ENCODE assay signal across 8 mouse cellular contexts in genomic region chr10:104455549-104456351, GRCm38 (mm10).
A peak's percentile ranks its signal among the peaks of the same experiment; 100 is the strongest.
DNase-seq lines count a peak whose midpoint lies in the region; ATAC-seq and TF ChIP-seq lines count a peak whose summit lies in the region.

No protein-coding gene starts in this region.

- H3K36me3 ChIP-seq in kidney, postnatal 0 days (ENCODE audit: insufficient read depth, low read length): no peaks in the 10 kb centered on the region
- no peaks in the 10 kb centered on the region for H3K36me3 ChIP-seq in hindbrain, embryonic 10.5 days
- no peaks in the 10 kb centered on the region for H3K36me3 ChIP-seq in neural tube, embryonic 13.5 days

- no peaks in the 10 kb centered on the region for H3K4me1 ChIP-seq in cerebellum, adult 2 months (ENCODE audit: control insufficient read depth, insufficient read depth, low read length)
- no peaks in the 10 kb centered on the region for H3K4me1 ChIP-seq in kidney, postnatal 0 days (replicated peaks; ENCODE audit: insufficient read depth, low read length)
- 0 out of 2 replicates have a peak, but pooled peaks cover 7% of the 10 kb centered on the region for H3K4me1 ChIP-seq in hindbrain, embryonic 10.5 days (replicated peaks)
- peaks cover 7% of the 10 kb centered on the region for H3K4me1 ChIP-seq in neural tube, embryonic 13.5 days (replicated peaks)

- H3K4me2 ChIP-seq in kidney, postnatal 0 days (ENCODE audit: low read length): peak overlapping the region; percentile 61
- peak overlapping the region; percentile 56 for H3K4me2 ChIP-seq in neural tube, embryonic 13.5 days

- TF ChIP-seq POLR2A in cerebellum, adult 2 months (IDR thresholded peaks at IDR 0.05; ENCODE audit: borderline replicate concordance, insufficient read depth, low read length): no peak

- 0 out of 2 replicates have a peak overlapping the region, but pooled peaks have one; percentile 31 for H3K9ac ChIP-seq in kidney, postnatal 0 days (ENCODE audit: low read depth, low read length)
- H3K9ac ChIP-seq in neural tube, embryonic 13.5 days: peak overlapping the region; percentile 62

- DNase-seq in cerebellum, adult 2 months: no peak
- DNase-seq in cerebellum, postnatal 4 days (ENCODE audit: low spot score in 2 of 2): no peak
- peak; percentile 41 for DNase-seq in kidney, postnatal 0 days (ENCODE audit: low spot score)
- no peak for DNase-seq in kidney, postnatal 10 days
- no peak for DNase-seq in hindbrain, embryonic 10.5 days (ENCODE audit: low spot score)
- DNase-seq in MN1 (ENCODE audit: low spot score): no peak
- no peak for DNase-seq in thymus, postnatal 14 days

- no peaks in the 10 kb centered on the region for H3K27me3 ChIP-seq in cerebellum, adult 2 months (ENCODE audit: control insufficient read depth, insufficient read depth, low read length)
- H3K27me3 ChIP-seq in kidney, postnatal 0 days (ENCODE audit: insufficient read depth, low read length): no peaks in the 10 kb centered on the region
- no peaks in the 10 kb centered on the region for H3K27me3 ChIP-seq in hindbrain, embryonic 10.5 days (ENCODE audit: insufficient read depth, poor library complexity, severe bottlenecking)
- H3K27me3 ChIP-seq in neural tube, embryonic 13.5 days: no peaks in the 10 kb centered on the region

- H3K27ac ChIP-seq in cerebellum, adult 2 months (ENCODE audit: insufficient read depth, low read length): no peak overlapping the region
- H3K27ac ChIP-seq in kidney, postnatal 0 days: no peak overlapping the region
- H3K27ac ChIP-seq in hindbrain, embryonic 10.5 days: 0 out of 2 replicates have a peak overlapping the region, but pooled peaks have one; percentile 12
- H3K27ac ChIP-seq in neural tube, embryonic 13.5 days (replicated peaks): peak overlapping the region; percentile 65

- H3K9me3 ChIP-seq in kidney, postnatal 0 days (replicated peaks; ENCODE audit: low read length): no peaks in the 10 kb centered on the region
- H3K9me3 ChIP-seq in hindbrain, embryonic 10.5 days: no peaks in the 10 kb centered on the region
- H3K9me3 ChIP-seq in neural tube, embryonic 13.5 days: no peaks in the 10 kb centered on the region

- 0 out of 2 replicates have a peak, but pooled peaks have one; percentile 29 for ATAC-seq in kidney, postnatal 0 days (replicated peaks; ENCODE audit: low FRiP score, low read depth)
- ATAC-seq in neural tube, embryonic 13.5 days (ENCODE audit: low read depth): peak; percentile 67

- TF ChIP-seq CTCF in cerebellum, adult 2 months (IDR thresholded peaks at IDR 0.05; ENCODE audit: borderline replicate concordance, insufficient read depth, low read depth, low read length): no peak
- no peak for TF ChIP-seq CTCF in kidney, postnatal 0 days (IDR thresholded peaks at IDR 0.05; ENCODE audit: low read depth)

- 6% methylated on average over 14 of the region's 14 CpGs for WGBS in cerebellum, adult 2 months
- WGBS in kidney, postnatal 0 days: 12% methylated on average over 14 of the region's 14 CpGs
- WGBS in hindbrain, embryonic 10.5 days: 60% methylated on average over 14 of the region's 14 CpGs
- 21% methylated on average over 14 of the region's 14 CpGs for WGBS in neural tube, embryonic 13.5 days

- peak overlapping the region; percentile 35 for H3K4me3 ChIP-seq in cerebellum, adult 2 months (replicated peaks; ENCODE audit: insufficient read depth, low read depth, low read length)
- peak overlapping the region; percentile 20 for H3K4me3 ChIP-seq in kidney, postnatal 0 days (replicated peaks; ENCODE audit: low read depth, low read length)
- peak overlapping the region; percentile 24; the same call in 1 of the 2 replicates for H3K4me3 ChIP-seq in hindbrain, embryonic 10.5 days
- peak overlapping the region; percentile 35 for H3K4me3 ChIP-seq in neural tube, embryonic 13.5 days

Comparison
In these comparisons a context has a peak if more than half of its experiments do, and no peak if none do; other contexts are left out.
1. H3K27ac ChIP-seq: peak in hindbrain, embryonic 10.5 days (single experiment) and neural tube, embryonic 13.5 days (single experiment); none in cerebellum, adult 2 months (single experiment) and kidney, postnatal 0 days (single experiment).
2. Peak in every context shown above with its lines, with median percentiles within 50 percentile points of each other: H3K4me3 ChIP-seq.